Mouse (Mus musculus) neural tube, embryonic 11.5 days (tissue): Measurements from ENCODE around the gene Nfe2l1. TPM values are rescaled to one million over a fixed set of nuclear protein-coding genes. Genes with fewer than 3 reads are reported as not detected.

Experiments
- ATAC-seq: fragments of 200-750 bp; cut with Nextera tagmentation; 2 replicates; pipeline ENCODE4 v1.8.0; 2017; ENCODE audit warnings: moderate number of reproducible peaks, mild to moderate bottlenecking, moderate TSS enrichment, moderate library complexity; ENCODE audit not compliant: insufficient read depth, low FRiP score, low TSS enrichment
- DNase-seq: peaks from one replicate; pipeline ENCODE4 v3.0.0-alpha.2; 2015; ENCODE audit warnings: low spot score
- H3K27ac ChIP-seq: fragments of 300-500 bp; sonication (generic); 2 replicates; pipeline ENCODE4 v1.5.1; 2014; ENCODE audit warnings: low read depth, mild to moderate bottlenecking, low read length
- H3K27me3 ChIP-seq: fragments of 300-500 bp; sonication (generic); 2 replicates; pipeline ENCODE4 v1.6.1; 2014; ENCODE audit warnings: mild to moderate bottlenecking, low read length, mixed read lengths; ENCODE audit not compliant: control insufficient read depth, insufficient read depth
- H3K36me3 ChIP-seq: fragments of 300-500 bp; sonication (generic); 2 replicates; pipeline ENCODE4 v1.6.1; 2014; ENCODE audit warnings: mild to moderate bottlenecking, low read length, moderate library complexity, mixed read lengths; ENCODE audit not compliant: control insufficient read depth, insufficient read depth
- H3K4me1 ChIP-seq: fragments of 300-500 bp; sonication (generic); 2 replicates; pipeline ENCODE4 v1.6.1; 2014; ENCODE audit warnings: low read length, mixed read lengths; ENCODE audit not compliant: control insufficient read depth, insufficient read depth
- H3K4me2 ChIP-seq: fragments of 300-500 bp; sonication (generic); 2 replicates; pipeline ENCODE4 v1.6.1; 2014; ENCODE audit warnings: low read depth, mild to moderate bottlenecking, moderate library complexity
- H3K4me3 ChIP-seq: fragments of 300-500 bp; sonication (generic); 2 replicates; pipeline ENCODE4 v1.5.1; 2014; ENCODE audit warnings: low read depth, low read length
- H3K9ac ChIP-seq: fragments of 300-500 bp; sonication (generic); 2 replicates; pipeline ENCODE4 v1.6.1; 2014; ENCODE audit warnings: mild to moderate bottlenecking, low read length
- H3K9me3 ChIP-seq: fragments of 300-500 bp; sonication (generic); 2 replicates; pipeline ENCODE4 v1.6.1; 2016; ENCODE audit warnings: low read length; ENCODE audit not compliant: control insufficient read depth
- WGBS: fragments of 180-500 bp; shearing (Covaris S2); extraction: QIAGEN DNeasy Blood & Tissue Kit; methylation state at CpG from one replicate; pipeline ENCODE4 v1.1.7; 2014; 5-methylcytosine and 5-hydroxymethylcytosine counted together
- microRNA counts: library from miRNA; unstranded; fragments of <30 nt; microRNA quantifications from one replicate; lab custom pipeline; 2015
- microRNA-seq: library from miRNA; unstranded; fragments of <30 nt; microRNA quantifications from one replicate; pipeline ENCODE4, GENCODE M21; 2016
- polyA plus RNA-seq: library from polyadenylated mRNA; unstranded; fragments of >200 nt; fragmentation: Nextera tagmentation; extraction: Ambion mirVana; gene quantifications from 2 replicates; pipeline ENCODE4 v1.2.1, GENCODE M21; 2014

The Nfe2l1 gene
- polyA plus RNA-seq, 1 experiment from 2014 or later, result 46.8 TPM

GRCm38 (mm10) chr11:96776068-96776467, 53.7 kb downstream of the Nfe2l1 start:
- no peak for DNase-seq
- Histone ChIP-seq H3K4me2 (peak overlapping the region; percentile 75; the same call in 1 of the 2 replicates), H3K9me3 (no peaks in the 10 kb centered on the region), H3K4me3 (peak overlapping the region; percentile 54), H3K4me1 (peaks cover 7% of the 10 kb centered on the region), H3K27me3 (no peaks in the 10 kb centered on the region), H3K9ac (no peak overlapping the region), H3K27ac (no peak overlapping the region), H3K36me3 (peaks cover 9% of the 10 kb centered on the region; the same call in 1 of the 2 replicates)
- WGBS, result 38% methylated on average over 3 of the region's 3 CpGs
- ATAC-seq, result no peak

- Histone ChIP-seq H3K36me3 (peaks cover 11% of the 10 kb centered on the region), H3K9ac (no peak overlapping the region), H3K4me3 (no peak overlapping the region), H3K27me3 (no peaks in the 10 kb centered on the region), H3K27ac (no peak overlapping the region), H3K4me1 (peaks cover 7% of the 10 kb centered on the region), H3K4me2 (no peak overlapping the region), H3K9me3 (no peaks in the 10 kb centered on the region)
- ATAC-seq, result no peak
- no peak for DNase-seq
- WGBS, result 71% methylated on average over 7 of the region's 7 CpGs
Measured at GRCm38 (mm10) chr11:96775665-96776064, 54.1 kb downstream of the Nfe2l1 start.

GRCm38 (mm10) chr11:96775063-96775462, 54.7 kb downstream of the Nfe2l1 start:
- Histone ChIP-seq H3K27ac (no peak overlapping the region), H3K27me3 (no peaks in the 10 kb centered on the region), H3K36me3 (peaks cover 13% of the 10 kb centered on the region), H3K9me3 (no peaks in the 10 kb centered on the region), H3K4me2 (no peak overlapping the region), H3K4me3 (no peak overlapping the region), H3K4me1 (peaks cover 7% of the 10 kb centered on the region), H3K9ac (no peak overlapping the region)
- ATAC-seq, result no peak
- WGBS, result 82% methylated on average over 8 of the region's 8 CpGs
- no peak for DNase-seq

GRCm38 (mm10) chr11:96774536-96774935, 55.2 kb downstream of the Nfe2l1 start:
- 88% methylated on average over 3 of the region's 3 CpGs for WGBS
- H3K4me2 ChIP-seq, result no peak overlapping the region

GRCm38 (mm10) chr11:96772413-96772812, 57.4 kb downstream of the Nfe2l1 start:
- Histone ChIP-seq H3K4me3 (no peak overlapping the region), H3K36me3 (peaks cover 20% of the 10 kb centered on the region), H3K27ac (no peak overlapping the region), H3K4me1 (peaks cover 10% of the 10 kb centered on the region), H3K9me3 (no peaks in the 10 kb centered on the region), H3K9ac (no peak overlapping the region), H3K4me2 (no peak overlapping the region), H3K27me3 (no peaks in the 10 kb centered on the region)
- ATAC-seq, result no peak
- WGBS, result 93% methylated on average over 9 of the region's 9 CpGs
- DNase-seq, result no peak

More at GRCm38 (mm10) chr11:96774536-96774935, 55.2 kb downstream of the Nfe2l1 start:
- no peak overlapping the region for H3K9ac ChIP-seq
- no peaks in the 10 kb centered on the region for H3K9me3 ChIP-seq
- peaks cover 7% of the 10 kb centered on the region for H3K4me1 ChIP-seq
- H3K27me3 ChIP-seq, result no peaks in the 10 kb centered on the region
- no peak for ATAC-seq
- H3K27ac ChIP-seq, result no peak overlapping the region
- DNase-seq, result no peak
- peaks cover 13% of the 10 kb centered on the region for H3K36me3 ChIP-seq
- no peak overlapping the region for H3K4me3 ChIP-seq

GRCm38 (mm10) chr11:96771274-96771975, 58.3 kb downstream of the Nfe2l1 start:
- H3K9me3 ChIP-seq, result no peaks in the 10 kb centered on the region
- peaks cover 20% of the 10 kb centered on the region for H3K36me3 ChIP-seq
- no peak overlapping the region for H3K9ac ChIP-seq
- H3K27me3 ChIP-seq, result no peaks in the 10 kb centered on the region
- 97% methylated on average over 9 of the region's 9 CpGs for WGBS
- H3K4me1 ChIP-seq, result peaks cover 13% of the 10 kb centered on the region
- H3K4me2 ChIP-seq, result no peak overlapping the region
- ATAC-seq (no peak), DNase-seq (no peak)
- H3K4me3 ChIP-seq, result no peak overlapping the region
- H3K27ac ChIP-seq, result no peak overlapping the region

- DNase-seq, result no peak
- ATAC-seq, result no peak
- Histone ChIP-seq H3K4me2 (no peak overlapping the region), H3K36me3 (peaks cover 19% of the 10 kb centered on the region), H3K9me3 (no peaks in the 10 kb centered on the region), H3K27ac (peak overlapping the region; percentile 35), H3K27me3 (no peaks in the 10 kb centered on the region), H3K4me1 (peaks cover 20% of the 10 kb centered on the region), H3K9ac (no peak overlapping the region), H3K4me3 (no peak overlapping the region)
- WGBS, result 67% methylated on average over 9 of the region's 9 CpGs
Measured at GRCm38 (mm10) chr11:96768240-96768639, 61.5 kb downstream of the Nfe2l1 start.

MicroRNAs within 50 kb of the gene (microRNA counts, 519-probe panel; counts per million panel counts)
- microRNA mmu-miR-152 (lab: Ali Mortazavi, UCI), result 4,742 counts per million, percentile 86 among the panel's probes with 10 or more counts

Small RNAs within 50 kb of the gene (microRNA-seq; reads per million reads assigned to microRNA genes)
- gene Mir152, result 52.1 reads per million, percentile 40 among the genes with 10 or more reads in this experiment

Other genes starting within 250 kb of the Nfe2l1 start
- 19.9 and 20.9 TPM in 2 replicates for gene Snx11, start 52.4 kb downstream of the Nfe2l1 start, polyA plus RNA-seq
- 133 and 135 TPM in 2 replicates for gene Cbx1, start 40.8 kb downstream of the Nfe2l1 start, polyA plus RNA-seq
- 44.8 and 46.5 TPM in 2 replicates for gene Copz2, start 19.9 kb upstream of the Nfe2l1 start, polyA plus RNA-seq
- gene Cdk5rap3, start 86.5 kb upstream of the Nfe2l1 start, polyA plus RNA-seq, result 92.7 and 93.1 TPM in 2 replicates
- gene Prr15l, start 98.1 kb upstream of the Nfe2l1 start, polyA plus RNA-seq, result 0.57 and 0.78 TPM in 2 replicates
- gene Pnpo, start 114.0 kb upstream of the Nfe2l1 start, polyA plus RNA-seq, result 24.0 and 26.2 TPM in 2 replicates
- 26.9 and 29.4 TPM in 2 replicates for gene Sp2, start 153.0 kb upstream of the Nfe2l1 start, polyA plus RNA-seq
- gene Sp6, start 183.4 kb upstream of the Nfe2l1 start, polyA plus RNA-seq, result 0.09 and 0.20 TPM in 2 replicates
- 20.9 and 26.5 TPM in 2 replicates for gene Scrn2, start 200.0 kb upstream of the Nfe2l1 start, polyA plus RNA-seq
- gene Lrrc46, start 211.4 kb upstream of the Nfe2l1 start, polyA plus RNA-seq, result 2.7 and 3.1 TPM in 2 replicates
- gene Mrpl10, start 211.6 kb upstream of the Nfe2l1 start, polyA plus RNA-seq, result 75.8 and 78.7 TPM in 2 replicates
- 5.3 and 7.2 TPM in 2 replicates for gene Osbpl7, start 220.7 kb upstream of the Nfe2l1 start, polyA plus RNA-seq